Mouse (Mus musculus) embryo, embryonic 10.5 days (tissue): ENCODE results near the gene Selenot.

Source experiments
- DNase-seq: peaks from one replicate; pipeline ENCODE4 v3.0.0-alpha.2; 2015; ENCODE audit warnings: low spot score

The Selenot gene

GRCm38 (mm10) chr3:58636406-58637295, 60.2 kb downstream of the Selenot start, which contains the start of gene Erich6:
Gene Erich6 (minus strand): TSS chr3:58637207.
- peak; percentile 75 for DNase-seq
